Mouse (Mus musculus): ENCODE data around the gene Ccnt1. TPM values are rescaled to one million over a fixed set of nuclear protein-coding genes. Genes with fewer than 3 reads are reported as not detected.
A peak's percentile ranks its signal among the peaks of the same experiment; 100 is the strongest.
"Not testable (repeated sequence)": the region's sequence is repeated elsewhere in the genome, so short reads cannot be mapped to it uniquely, and the experiment has no call there.

Ccnt1 gene
- total RNA-seq, 4 experiments from 2014 or later = 45.2 to 56.6 (median 46.5) TPM

DNA sequence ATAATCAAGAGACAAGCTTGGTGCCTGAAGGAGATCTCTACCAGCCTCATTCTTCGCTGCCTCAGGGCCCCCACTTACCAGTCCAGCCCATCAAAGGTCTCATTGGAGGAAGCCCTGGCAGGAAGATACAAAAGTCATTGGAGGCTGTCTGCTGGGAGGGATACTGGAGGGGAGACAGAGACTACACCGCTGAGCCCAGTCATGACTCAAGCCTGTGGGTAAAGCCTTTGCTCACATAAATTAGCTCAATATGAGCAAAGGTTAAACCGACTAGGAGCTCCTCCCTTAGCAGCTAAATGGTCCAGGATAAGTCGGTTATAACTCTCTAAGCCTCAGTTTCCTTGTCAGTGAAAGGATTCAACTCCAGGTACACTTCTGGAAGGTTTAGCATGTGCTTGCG, 24.3 kb upstream of the Ccnt1 start:
- DNase-seq = no peak

DNA sequence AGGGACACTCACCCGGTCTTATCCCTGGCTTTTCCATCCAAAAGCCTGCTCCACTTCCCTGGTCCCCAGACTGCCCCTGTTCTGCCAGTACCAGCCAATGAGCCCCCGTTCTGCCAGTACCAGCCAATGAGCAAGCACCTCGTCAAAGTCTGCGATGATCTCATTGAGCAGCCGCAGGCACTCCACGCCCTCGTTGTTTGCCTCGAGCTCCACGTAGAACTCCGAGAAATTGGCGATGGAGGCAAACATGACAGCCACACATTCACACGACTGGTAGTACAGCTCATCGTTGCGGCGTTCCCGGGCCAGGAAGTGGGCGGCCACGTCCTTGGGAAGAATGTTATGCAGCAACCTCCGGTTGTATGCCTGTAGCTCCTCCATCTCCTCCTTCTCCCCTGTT, 23.5 kb upstream of the Ccnt1 start:
- DNase-seq = no peak

DNA sequence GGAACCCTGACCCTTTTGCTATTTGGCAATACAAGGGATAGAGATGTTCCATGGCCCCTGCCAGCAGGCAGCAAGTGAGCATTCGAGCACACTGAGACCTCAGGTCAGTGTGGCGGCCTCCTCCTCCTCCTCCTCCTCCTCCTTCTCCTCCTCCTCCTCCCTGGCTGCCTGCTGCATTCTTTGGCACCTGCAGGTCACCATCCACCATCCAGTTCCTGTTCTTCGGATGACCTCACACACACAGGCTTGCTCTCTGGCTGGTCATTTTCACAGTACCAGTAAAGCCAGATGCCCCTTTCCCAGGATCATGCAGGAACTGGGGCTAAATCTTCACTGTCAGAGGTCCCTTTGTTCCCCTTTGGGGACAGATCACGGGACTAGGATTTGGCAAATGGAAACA, 20.7 kb upstream of the Ccnt1 start:
- DNase-seq = no peak

DNA sequence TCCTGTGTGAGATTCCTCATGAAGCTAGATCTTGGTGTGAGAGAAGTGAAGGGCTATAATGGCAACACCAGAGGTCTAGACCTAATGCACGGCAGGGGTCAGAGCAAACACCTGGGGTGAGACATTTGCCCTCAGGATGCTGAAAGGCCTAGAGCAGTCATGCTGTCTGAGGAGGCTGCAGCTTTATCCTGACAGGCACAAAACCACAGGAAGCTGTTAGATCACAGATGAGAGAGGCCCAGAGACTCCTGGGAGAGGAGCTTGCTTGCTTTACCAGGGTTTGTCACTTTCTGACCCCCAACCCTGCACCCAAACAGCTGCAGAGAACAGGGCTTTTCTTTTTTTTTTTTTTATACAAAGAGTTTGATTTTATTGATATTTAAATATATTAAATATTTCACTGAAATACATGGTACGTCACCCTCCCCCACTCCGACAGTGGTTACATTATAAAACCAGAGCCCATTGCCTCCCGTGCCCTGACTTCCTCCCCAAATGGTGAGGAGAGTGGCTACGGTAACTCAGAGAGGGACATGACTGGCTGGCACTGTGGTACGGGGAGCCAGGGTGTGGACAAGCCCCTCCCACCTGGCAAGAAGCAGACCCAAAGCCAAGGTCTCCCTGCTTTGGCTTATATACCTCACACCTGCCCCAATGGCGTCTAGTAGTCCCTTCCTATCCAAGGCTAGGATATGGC, 19.1 kb upstream of the Ccnt1 start:
- DNase-seq = no peak

DNA sequence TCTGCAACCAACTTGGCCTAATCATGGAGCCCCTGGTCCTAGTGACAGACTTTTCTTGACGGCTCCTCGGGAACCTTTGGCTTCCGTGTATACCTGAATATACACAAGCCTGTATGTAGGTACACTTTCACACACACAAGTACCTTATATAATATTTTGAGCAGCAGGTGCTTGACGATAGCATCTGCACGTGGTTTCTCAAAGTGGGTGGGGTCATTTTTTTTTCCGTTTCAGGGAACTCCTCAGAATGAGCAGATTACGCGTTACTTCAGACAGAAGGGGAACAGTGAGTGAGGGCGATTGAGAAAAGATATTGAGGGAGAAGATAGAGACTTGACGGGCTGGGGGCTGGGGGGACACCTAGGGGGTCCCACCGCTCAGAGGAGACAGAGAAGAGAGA, 17.0 kb upstream of the Ccnt1 start:
- DNase-seq = no peak

DNA sequence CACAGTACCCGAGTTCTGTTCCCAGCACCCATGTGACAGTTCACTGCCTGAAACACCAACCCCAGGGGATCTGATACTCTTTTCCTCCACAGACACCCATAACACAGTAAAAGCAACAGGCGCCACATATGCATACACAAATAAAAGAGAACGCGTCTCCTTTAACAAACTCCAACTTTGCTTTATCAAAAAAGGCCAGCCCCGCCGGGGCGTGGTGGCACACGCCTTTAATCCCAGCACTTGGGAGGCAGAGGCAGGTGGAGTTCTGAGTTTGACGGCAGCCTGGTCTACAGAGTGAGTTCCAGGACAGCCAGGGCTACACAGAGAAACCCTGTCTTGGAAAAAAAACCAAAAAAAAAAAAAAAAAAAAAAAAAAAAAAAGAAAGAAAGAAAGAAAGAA, 15.4 kb upstream of the Ccnt1 start:
- not testable (repeated sequence) for DNase-seq

DNA sequence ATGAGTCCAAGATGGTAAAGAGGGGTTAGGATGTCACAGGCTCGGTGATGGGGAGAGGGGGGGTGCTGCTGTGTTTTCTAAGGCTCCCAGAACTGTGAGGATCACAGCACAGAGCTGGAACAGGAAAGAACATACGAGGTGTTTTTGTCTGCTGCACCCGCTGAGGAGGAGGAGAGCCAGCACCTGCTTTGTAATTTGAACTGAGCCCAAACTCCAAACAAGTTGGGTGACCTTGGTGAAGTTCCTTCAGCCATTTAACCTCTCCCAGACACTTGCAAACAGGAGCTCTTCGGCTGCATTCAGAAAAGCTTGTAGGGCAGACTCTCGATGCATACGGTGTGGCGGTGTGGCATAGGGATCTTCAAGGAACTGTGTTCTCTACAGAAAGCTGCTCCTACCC, 14.7 kb upstream of the Ccnt1 start:
- DNase-seq = no peak

DNA sequence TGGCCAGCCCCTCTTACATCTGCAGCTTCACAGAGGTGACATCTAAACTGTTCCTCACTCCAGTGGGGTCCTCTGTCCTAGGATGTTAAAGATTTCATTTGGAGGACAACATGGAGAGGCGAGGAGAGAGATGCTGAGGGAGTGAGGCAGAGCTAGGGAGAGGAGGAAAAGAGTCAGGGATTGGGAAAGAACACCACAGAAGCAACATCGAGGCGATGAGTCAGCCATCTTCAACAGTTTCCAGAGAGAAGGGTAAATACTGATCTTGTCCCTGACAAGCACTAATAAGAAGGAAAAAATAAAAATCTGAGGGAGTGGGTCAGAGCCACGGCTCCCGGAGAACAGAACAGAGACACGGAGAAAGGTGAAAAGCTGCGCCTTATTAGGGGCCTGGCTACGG, 12.3 kb upstream of the Ccnt1 start:
- no peak for DNase-seq

DNA sequence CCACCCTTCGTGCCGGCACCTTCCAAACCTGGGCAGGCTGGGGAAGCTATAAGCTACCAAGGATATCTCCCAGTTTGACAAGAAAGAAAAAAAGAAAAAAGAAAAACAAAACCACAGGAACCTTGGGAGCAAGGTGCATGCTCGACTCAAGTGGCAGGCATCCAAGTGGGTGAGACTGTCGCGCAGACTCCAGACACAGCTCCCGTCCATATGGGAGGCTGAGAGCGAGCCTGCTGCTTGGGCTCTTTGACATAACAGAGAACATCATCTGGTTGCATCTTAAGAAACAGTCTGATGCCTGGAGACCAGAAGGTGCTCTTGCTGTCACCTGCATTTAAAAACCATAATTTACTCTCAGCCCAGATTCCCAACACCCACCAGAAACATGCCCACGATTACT, 11.7 kb upstream of the Ccnt1 start:
- no peak for DNase-seq

DNA sequence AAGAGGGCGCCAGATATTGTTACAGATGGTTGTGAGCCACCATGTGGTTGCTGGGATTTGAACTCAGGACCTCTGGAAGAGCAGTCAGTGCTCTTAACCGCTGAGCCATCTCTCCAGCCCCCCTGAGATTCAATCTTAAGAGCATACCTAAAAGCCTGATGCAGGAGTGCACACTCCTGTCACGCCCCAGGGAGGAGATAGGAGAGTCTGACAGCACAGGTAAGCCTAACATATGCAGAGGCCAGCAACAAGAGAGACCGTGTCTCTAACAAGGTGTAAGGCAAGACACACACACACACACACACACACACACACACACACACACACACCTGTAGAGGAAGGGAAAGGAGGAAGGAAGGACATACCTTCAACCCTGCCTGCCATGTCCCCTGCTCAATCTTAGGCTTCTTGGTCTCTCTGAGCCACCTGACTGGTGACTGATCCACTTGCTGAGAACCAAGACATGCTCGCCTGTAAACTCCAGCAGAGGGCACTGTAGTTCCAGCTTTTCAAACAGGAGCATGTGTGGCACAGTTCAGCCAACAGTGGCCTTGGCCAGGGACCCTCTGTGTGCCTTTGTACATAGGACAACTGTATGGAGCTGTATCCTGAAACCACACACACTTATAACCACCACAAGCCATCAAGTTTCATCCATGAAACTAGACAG, 9.2 kb upstream of the Ccnt1 start:
- peak; percentile 51 for DNase-seq

DNA sequence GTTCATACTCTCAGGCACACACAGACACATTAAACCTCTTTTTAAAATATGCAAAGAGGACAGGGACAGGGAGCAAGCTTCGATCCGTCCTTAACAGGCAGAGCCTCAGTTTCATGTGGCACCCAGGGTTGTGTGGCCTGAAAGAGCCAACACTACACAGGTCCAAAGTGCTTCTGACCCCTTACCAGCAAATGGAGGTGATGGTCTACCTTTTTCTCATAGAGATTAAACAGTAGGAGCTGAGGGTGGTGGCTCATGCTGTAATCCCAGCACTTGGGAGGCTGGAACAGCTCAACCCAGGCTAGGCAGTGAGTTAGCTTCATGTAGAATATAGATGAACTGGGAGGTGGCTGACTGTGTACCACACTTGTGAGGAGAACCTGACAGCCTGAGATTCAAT, 8.6 kb upstream of the Ccnt1 start:
- no peak for DNase-seq

DNA sequence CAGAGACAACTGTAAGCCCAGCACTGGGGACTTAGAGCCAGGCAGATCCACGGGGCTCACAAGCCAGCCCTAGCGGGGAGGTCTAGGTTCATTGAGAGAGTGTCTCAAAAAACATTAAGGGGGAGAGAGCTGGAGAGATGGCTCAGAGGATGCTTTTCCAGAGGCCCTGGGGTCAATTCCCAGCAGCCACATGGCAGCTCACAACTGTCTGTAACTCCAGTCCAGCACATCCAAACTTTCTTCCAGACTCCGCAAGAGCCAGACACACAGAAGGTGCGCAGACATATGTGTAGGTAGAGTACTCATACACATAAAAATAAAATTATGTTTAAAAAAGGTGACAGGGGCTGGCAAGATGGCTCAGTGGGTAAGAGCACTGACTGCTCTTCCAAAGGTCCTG, 2.6 kb upstream of the Ccnt1 start:
- no peak for DNase-seq

DNA sequence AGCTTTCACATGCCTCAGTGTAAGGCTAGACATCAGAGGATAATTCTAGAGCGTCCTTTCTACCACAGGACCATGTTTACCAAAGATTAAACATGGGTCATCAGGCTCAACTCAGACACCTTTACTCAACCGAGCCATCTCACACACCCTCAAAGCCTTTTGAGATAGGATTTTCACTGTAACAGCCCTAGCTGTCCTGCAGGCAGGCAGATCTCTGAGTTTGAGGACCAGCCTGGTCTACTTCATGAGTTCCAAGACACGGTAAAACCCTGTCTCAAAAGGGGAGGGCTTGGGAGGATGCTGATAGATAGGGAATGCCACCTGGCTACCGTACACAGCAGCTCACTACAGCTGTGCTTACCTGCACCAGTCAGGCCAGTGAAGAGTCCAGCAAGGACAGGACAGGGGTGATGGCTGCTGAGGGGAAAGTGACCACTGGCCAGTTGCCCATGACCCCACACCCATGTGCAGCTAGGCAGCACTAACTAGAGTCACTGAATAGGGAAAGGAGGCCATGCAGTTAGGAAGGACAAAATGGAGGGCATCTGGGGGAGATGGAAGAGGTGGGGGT, 843 bp downstream of the Ccnt1 start:
- DNase-seq = no peak

DNA sequence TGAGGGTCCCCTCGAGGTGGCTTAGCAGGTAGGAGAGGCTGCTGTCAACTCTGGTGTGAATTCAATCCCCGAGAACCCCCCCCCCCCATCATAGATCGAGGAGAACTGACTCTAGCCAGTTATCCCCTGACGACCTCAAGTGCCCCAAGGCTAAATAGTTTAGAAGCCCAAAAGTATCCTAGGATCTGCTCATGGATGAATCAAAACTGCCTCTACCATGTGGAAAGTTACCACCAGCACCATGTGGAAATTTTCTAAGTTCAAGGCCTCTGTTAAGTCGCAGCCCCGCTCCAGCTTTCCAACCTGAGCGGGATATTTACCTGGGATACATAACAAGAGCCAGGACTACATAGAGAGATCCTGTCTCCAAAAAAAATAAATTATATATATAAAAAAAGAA, 1.5 kb downstream of the Ccnt1 start:
- DNase-seq = no peak

DNA sequence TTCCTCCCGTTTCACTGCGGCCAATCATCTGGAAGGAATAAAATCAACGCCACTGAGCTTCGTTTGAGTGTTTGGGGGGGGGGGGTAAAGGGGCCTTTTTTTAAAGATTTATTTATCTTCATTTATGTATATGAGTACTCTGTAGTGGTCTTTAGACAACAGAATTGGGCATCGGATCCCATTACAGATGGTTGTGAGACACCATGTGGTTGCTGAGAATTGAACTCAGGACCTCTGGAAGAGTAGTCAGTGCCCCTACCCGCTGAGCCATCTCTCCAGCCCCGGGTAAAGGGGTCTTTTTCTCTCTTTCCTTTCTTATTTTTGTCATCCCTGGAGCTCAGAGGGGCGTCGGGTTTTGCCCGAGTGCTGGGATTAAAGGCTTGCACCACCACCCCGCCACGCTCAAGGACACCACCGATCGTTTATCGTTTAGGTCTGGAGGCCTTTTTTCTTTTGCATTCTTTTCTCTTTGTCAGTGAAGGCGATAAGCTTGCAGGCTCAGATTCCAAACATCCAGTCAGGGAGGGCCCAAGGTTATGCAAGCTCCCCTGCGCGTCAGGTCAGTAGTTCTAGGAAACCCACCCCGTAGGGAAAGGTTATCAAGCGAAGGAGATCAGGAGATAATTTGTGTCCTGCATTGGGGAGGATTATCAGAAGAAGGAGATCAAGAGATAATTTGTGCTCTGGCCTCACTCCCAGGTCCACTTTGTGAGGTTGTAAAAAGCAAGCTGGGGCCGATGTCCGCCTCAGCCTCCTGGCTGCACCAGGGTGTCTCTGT, 2.3 kb downstream of the Ccnt1 start:
- DNase-seq = peak; percentile 38

DNA sequence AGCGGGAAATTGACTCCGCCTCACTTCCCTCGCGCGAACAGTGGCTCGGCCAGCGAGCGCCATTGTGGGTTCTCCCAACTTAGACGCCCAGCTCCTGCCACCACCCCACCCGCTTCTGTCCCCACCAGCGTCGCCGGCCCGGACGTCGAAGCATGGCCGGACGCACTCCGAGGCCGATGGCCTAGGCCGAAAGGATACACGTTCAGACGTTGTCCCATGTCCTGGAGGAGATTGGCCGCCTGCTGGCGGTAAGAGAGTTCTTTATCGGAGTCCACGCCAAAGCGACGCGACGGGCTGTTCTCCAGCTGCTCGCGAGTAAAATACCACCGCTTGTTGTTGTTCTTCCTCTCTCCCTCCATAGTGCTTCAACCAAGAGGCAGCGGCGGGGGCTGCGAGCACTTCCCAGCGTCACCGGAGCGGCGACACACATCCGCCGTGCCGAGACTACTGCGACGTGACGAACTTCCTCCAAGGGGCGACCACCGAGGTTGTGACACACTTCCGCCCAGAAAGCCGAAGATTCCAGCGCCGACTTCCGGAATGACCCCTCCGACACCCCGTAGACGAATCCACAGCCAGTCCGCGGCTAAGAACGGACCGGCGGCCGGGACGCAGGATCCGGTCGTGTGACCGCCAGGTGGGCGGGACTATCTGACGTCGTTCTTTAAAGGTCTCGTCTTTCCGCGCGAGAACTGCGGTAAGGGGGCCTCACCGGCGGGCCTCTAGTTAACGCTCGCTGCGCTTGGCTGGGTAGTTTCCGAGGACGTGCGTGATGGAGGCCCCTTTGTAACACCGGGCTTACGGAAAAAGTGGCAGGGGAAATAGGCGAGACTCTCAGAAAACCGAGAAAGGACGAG, 3.2 kb downstream of the Ccnt1 start:
- peak; percentile 99 for DNase-seq

DNA sequence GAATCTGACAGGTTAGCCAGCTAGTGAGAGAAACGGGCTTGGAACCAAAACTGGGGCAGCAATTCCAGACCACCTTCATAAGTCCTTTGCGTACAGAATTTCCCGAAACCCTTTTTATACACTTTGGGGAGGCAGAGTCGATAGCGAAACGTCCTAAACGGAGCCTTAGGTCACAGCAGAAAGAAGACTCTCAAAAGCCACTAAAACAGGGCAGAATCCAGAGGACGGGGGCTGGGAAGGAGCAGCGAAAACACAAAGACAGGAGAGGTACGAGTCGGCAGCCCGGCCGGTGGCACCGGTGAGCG, 3.8 kb downstream of the Ccnt1 start:
- DNase-seq = no peak

DNA sequence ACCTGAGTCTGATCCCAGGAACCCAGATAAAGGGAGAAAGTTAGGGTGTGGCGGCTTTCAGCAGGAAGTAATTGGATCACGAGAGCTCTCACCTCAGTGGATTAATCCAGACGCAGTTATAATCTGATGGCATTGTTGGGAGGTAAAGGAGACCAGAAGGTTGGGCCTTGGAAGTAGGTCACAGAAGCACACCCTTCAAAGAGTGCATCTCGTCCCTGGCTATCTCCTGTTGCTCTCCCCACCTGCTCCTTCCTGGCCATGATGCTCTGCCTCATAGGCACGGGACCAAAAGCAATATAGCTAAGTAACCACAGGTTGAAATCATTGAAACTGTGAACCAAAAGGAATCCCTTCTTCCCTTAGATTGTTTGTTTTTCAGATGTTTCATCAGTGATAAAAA, 13.5 kb downstream of the Ccnt1 start:
- no peak for DNase-seq

DNA sequence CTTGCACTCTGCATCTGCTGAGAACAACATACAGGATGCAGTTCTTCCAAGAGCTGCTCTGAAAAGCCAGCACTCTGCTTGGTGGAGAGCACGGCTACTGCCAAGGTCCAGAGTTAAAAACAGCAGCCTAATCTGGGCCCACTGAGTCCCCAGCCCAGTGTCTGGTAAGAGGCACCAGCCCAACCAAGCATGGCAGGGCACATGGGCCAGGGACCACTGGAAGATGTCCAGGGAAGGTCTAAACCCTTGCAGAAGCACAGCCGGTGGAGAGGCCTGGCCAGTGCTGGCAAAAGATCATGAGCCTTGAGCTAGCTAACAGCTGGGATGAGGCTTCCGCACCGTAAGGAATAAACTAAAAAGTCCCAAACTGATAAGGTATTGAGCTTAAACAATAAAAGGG, 14.8 kb downstream of the Ccnt1 start:
- DNase-seq = no peak

DNA sequence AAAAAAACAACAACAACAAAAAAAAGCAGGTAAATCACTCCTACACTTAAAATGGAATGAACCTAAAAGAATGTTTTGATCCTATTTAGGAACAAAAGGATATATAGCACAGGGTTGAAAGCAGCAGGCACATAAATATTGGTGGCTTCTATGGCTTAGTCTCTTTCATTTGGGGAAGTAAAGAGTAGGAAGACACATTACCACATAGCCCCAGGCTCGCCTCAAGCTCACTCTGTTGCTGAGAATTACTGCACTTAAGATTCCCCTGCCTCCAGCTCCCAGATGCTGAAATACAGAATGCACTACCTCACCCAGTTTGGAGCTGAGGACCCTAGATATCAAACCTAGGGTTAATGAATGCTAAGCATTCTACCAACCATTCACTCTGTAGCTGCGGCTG, 18.0 kb downstream of the Ccnt1 start:
- no peak for DNase-seq

DNA sequence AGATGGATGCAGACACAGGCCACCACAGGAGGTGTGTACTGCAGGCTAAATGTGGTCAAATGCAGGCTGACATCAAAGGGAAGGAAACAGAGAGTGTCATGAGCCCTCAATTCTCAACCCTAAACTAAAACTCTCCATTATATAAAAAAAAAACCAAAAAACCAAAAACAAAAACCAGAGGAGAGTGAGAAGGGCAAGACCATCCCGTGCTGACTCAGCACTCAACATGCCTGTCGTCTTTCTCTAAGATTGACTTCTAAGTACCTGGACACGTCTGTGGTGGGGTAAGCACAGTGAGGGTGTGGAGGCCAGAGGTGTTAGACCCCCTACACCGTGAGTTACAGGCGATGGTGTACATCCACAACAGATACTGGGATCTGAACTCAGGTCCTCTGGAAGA, 23.9 kb downstream of the Ccnt1 start:
- no peak for DNase-seq

DNA sequence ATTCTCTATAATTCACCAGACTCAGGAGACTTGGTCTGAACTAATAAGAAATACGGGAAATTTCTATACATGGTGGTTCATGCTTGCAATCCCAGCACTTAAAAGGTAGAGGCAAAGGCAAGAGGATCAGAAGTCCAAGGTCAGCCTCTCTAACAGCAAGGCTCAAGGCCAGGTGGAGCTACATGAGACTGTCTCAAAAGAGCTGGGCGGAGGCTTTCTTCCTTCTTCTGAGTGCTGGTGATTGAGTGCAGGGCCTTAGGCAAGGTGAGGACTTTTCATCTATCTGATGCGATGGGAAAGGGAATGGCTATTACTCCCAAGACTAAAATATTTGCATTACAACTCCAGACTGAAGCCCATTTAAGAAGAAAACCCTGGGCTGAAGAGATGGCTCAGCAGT, 25.6 kb downstream of the Ccnt1 start:
- DNase-seq = no peak

DNA sequence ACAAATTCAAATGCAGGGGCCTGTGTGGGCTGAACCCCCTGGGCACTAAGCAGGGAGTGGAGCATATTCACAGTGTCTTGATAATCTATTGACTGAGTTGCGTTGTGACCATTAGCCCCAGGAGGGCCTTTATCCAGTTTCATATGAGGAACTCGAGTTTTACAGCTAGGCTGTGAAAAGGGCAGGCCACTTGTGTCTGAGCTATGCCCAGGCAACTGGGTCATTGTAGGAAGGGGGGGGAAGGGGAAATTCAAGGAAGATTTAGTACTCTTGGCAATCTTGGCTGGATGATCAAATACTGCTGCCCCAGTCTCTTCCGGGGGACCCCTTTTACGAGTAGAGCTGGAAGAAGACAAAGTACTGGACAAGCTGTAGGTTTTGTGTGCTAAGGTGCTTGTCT, 27.4 kb downstream of the Ccnt1 start:
- DNase-seq = no peak

Measured in adrenal gland, adult 8-10 months (tissue).